Mouse (Mus musculus) large intestine, adult 2 months (tissue): ENCODE measurements around the gene Usp29. TPM values are rescaled to one million over a fixed set of nuclear protein-coding genes. Genes with fewer than 3 reads are reported as not detected.

Source experiments
- DNase-seq: peaks from one replicate; pipeline ENCODE4 v3.0.0-alpha.2; 2012; ENCODE audit warnings: low read depth, low spot score
- WGBS: fragments of 180-500 bp; shearing (Covaris S2); methylation state at CpG from one replicate; pipeline ENCODE4 v1.1.7; 2018; 5-methylcytosine and 5-hydroxymethylcytosine counted together
- polyA plus RNA-seq: library from polyadenylated mRNA; depleted of rRNA; stranded (reverse); fragments of >200 nt; gene quantifications from 2 replicates; pipeline ENCODE4 v1.2.3, GENCODE M21; 2012; rRNA removed

The Usp29 gene
- 0.16 and 0.21 TPM in 2 replicates for polyA plus RNA-seq

DNA sequence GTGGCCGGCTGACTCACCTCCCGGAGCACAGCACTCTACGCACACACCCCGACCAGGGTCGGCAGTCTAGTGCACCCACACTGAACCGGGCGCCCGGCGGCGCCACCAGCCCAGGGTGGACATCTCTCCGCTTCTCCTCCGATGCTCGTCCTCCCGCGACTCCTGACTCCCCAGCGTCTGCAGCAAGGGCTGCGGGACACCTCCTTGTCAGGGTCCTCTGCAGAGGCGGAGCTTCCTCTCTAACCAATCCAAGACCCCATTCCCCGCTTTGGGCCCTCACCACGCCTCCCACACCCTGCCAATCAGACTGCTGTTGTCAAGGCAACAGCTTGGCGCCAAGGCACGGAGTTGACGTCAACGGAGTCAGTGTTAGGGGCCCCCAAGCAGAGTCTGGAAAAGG is at the start of gene Usp29, which contains the start of gene Peg3:
Gene Usp29, plus strand, starts transcription at position 338 of the 400 bp plus-strand sequence.
Gene Peg3, minus strand, starts transcription at position 191 of the 400 bp plus-strand sequence.
- WGBS: 51% methylated on average over 24 of the region's 24 CpGs
- no peak for DNase-seq

- DNase-seq: no peak
- 90% methylated on average over 6 of the region's 6 CpGs for WGBS
These were observed 44.9 kb upstream of the Usp29 start for GRCm38 (mm10) chr7:6685511-6685910.

GRCm38 (mm10) chr7:6696241-6697045 is 33.9 kb upstream of the Usp29 start, which contains the start of gene Zim1:
Zim1 (minus strand) TSS chr7:6696450.
- no peak for DNase-seq
- 13% methylated on average over 32 of the region's 32 CpGs for WGBS

DNA sequence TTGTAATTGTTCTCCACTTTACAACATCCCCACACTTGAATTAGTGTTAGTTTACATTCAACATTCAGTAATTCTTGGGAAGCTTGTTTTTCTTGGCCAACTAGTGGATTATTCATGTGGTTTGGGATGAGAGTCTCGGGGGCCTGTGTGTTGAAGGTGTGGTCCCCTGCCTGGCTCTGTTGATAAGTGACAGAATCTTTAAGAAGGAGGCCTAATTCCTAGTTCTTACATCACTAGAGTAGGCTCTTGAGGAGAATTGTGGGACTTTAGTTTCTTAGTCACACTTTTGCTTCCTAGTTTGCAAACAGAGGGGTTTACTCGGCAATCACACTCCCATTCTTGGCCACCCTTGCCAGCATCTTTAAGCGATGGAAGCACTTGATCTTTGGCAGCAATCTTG is 31.1 kb upstream of the Usp29 start:
- no peak for DNase-seq
- WGBS: 40% methylated on average over 3 of the region's 3 CpGs

- WGBS: 88% methylated on average over 23 of the region's 23 CpGs
- no peak for DNase-seq
These were observed 22.9 kb upstream of the Usp29 start for GRCm38 (mm10) chr7:6707416-6708015.

DNA sequence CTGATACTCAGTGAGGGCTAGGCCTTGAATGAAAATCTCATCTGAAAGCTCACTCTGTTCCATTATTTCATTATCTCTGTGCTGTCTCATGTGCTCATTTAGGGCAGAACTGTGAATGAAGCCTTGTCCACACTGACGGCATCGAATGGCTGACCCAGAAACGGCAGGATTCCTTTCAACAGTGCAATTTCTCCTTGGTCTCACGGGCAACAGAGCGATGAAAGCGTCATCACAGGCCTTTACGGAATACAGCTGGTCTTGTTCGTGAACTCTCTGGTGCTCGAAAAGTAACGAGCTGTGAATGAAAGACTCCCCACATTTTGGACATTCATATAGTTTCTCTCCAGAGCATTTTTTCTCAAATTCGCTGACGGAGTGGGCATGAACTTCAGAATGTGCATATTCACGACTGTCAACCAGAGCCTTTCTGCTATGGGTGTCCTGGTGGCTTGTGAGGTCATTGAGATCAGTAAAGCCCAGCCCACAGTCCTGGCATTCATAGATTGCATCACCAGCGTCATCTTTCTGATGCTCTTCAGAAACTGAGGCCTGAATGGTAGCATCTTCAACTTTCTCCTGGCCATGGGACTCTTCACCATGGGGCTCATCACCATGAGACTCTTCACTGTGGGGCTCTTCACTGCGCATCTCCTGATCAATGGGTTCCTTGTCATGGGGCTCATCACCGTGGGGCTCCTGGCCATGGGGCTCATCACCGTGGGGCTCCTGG is 21.8 kb upstream of the Usp29 start:
- WGBS: 85% methylated on average over 17 of the region's 17 CpGs
- no peak for DNase-seq

GRCm38 (mm10) chr7:6709396-6709795 is 21.0 kb upstream of the Usp29 start:
- WGBS: 90% methylated on average over 15 of the region's 15 CpGs
- no peak for DNase-seq

- DNase-seq: no peak
These were observed 2.8 kb upstream of the Usp29 start for GRCm38 (mm10) chr7:6727351-6728121.

DNA sequence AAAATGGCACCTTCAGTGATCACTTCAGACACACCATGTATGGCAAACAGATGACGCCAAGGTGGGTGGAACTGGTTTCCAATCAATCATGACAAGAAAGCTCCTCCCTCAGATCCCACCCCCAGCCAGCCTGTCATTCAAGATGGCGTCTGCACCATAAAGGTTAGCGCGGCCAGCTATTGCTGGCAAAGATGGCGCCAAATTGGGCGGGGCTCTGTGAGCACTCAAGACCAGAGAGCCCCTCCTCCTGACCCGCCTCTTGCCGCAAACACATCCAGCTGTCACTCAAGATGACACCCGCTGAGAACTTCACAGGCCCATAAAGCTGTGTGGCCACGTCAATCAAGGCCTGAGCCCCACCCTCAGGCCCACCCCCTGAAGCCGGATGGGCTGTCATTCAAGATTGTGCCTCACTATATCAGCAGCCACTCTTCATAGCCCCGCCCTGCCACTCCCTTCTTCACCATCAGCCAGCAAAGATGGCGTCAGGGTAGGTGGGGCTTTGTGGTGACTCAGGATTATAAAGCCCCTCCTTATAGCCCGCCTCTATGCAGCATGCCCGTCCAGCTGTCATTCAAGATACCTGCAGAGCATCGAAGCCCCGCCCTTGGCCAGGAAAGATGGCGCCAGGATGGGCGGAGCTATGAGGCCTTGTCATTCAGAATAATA is 2.0 kb upstream of the Usp29 start:
- no peak for DNase-seq
- WGBS: 43% methylated on average over 19 of the region's 19 CpGs

More at GRCm38 (mm10) chr7:6727351-6728121, 2.8 kb upstream of the Usp29 start:
- WGBS: 55% methylated on average over 19 of the region's 19 CpGs

GRCm38 (mm10) chr7:6729061-6729817 is 1.1 kb upstream of the Usp29 start:
- DNase-seq: no peak
- WGBS: 48% methylated on average over 37 of the region's 37 CpGs

DNA sequence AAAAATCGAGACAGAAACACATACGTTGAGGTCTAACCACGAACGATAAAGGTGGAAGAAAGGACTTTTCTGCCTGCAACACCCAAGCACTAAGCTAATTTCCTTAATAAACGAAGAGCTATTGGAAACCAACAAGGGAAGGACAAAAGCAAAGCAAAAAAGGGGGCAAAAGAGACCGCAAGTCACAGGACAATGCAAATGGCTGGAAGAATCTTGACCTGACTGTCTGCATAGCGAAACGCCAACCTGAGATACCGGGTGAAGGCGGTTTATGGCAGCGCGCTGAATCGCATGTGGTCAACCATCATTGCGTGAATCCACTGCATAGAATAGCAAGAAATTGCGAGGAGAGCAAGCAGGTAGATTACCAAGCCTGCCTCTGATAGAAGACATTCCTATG is 423 bp downstream of the Usp29 start:
- 48% methylated on average over 15 of the region's 15 CpGs for WGBS
- DNase-seq: no peak

GRCm38 (mm10) chr7:6731373-6731772 is 995 bp downstream of the Usp29 start:
- WGBS: 45% methylated on average over 3 of the region's 3 CpGs
- no peak for DNase-seq

- no peak for DNase-seq
- WGBS: 54% methylated on average over 4 of the region's 4 CpGs
These were observed 1.6 kb downstream of the Usp29 start for GRCm38 (mm10) chr7:6731930-6732329.

GRCm38 (mm10) chr7:6736060-6736459 is 5.7 kb downstream of the Usp29 start:
- WGBS: 68% methylated on average over 1 of the region's 1 CpGs
- no peak for DNase-seq

- no peak for DNase-seq
- WGBS: 54% methylated on average over 10 of the region's 10 CpGs
These were observed 14.0 kb downstream of the Usp29 start for GRCm38 (mm10) chr7:6744281-6744904.

- DNase-seq: no peak
These were observed 18.8 kb downstream of the Usp29 start for GRCm38 (mm10) chr7:6749196-6749595.

GRCm38 (mm10) chr7:6753440-6753839 is 23.1 kb downstream of the Usp29 start:
- 50% methylated on average over 4 of the region's 4 CpGs for WGBS
- DNase-seq: no peak

More at GRCm38 (mm10) chr7:6749196-6749595, 18.8 kb downstream of the Usp29 start:
- WGBS: 58% methylated on average over 7 of the region's 7 CpGs

GRCm38 (mm10) chr7:6756777-6757291 is 26.5 kb downstream of the Usp29 start:
- WGBS: 55% methylated on average over 4 of the region's 4 CpGs
- DNase-seq: no peak
